Mouse (Mus musculus) liver, postnatal 0 days (tissue): ENCODE results near the gene Zfp316.

Experiments
- CTCF ChIP-seq: sonication (generic); IDR thresholded peaks from 2 replicates; pipeline ENCODE4 v1.5.1; 2016; ENCODE audit warnings: antibody characterized with exemption, low read depth
- EP300 ChIP-seq: IDR thresholded peaks from 2 replicates; pipeline ENCODE4 v1.6.1; 2016; ENCODE audit warnings: antibody characterized with exemption, low read depth, mild to moderate bottlenecking

DNA sequence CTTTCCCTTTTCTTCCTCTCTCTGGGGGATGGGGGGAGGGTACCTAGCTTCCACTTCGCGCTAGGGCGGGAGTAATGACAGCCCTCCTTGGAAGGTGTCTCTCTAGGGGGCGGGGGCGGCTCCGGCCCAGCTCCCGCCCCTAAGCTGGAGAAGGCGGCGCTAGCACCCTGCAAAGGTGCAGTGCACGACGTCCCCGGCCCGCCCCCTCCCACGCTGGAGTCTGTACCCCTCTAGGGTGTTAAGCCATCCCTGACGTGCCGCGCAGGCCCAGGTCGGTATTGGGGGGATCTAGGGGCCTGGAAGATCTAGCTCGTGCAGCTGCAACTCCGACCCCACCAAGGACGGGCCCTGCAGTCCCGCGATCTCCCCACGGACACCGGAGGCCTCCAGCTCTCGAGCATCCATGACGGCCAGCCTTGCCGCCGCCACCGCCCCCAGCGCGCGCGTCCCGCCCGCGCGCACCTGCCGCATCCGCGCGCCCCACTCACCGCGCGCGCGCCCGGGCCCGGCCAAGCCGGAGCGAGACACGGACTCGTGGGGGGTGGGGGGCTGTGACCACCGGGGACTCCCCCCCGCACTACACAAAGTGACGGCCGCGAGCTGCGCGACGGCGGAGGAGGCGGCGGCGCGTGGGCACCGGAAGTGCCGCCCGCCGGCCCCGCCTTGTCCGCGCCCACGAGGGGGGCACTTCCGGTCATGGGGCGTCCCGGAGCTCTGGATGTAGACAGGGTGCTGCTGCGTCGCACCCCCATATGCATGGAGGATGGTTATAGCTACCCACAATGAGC, at the start of gene Zfp316:
- no peak for TF ChIP-seq CTCF
- no peak for TF ChIP-seq EP300
